Mouse (Mus musculus) midbrain, embryonic 16.5 days (tissue): ENCODE results near the gene Pank1. TPM values are rescaled to one million over a fixed set of nuclear protein-coding genes. Genes with fewer than 3 reads are reported as not detected.

Experiments
- ATAC-seq: fragments of 200-750 bp; cut with Nextera tagmentation; 2 replicates; pipeline ENCODE4 v1.8.0; 2017; ENCODE audit warnings: moderate TSS enrichment
- H3K27ac ChIP-seq: fragments of 300-500 bp; sonication (generic); 2 replicates; pipeline ENCODE4 v1.5.1; 2014; ENCODE audit warnings: mild to moderate bottlenecking, low read length, mixed read lengths
- H3K27me3 ChIP-seq: fragments of 300-500 bp; sonication (generic); 2 replicates; pipeline ENCODE4 v1.6.1; 2014; ENCODE audit warnings: low read depth, low read length, mixed read lengths; ENCODE audit not compliant: control insufficient read depth, insufficient read depth
- H3K36me3 ChIP-seq: fragments of 300-500 bp; sonication (generic); 2 replicates; pipeline ENCODE4 v1.6.1; 2014; ENCODE audit warnings: mild to moderate bottlenecking, low read length, moderate library complexity, mixed read lengths; ENCODE audit not compliant: control insufficient read depth, insufficient read depth
- H3K4me1 ChIP-seq: fragments of 300-500 bp; sonication (generic); 2 replicates; pipeline ENCODE4 v1.6.1; 2014; ENCODE audit warnings: mild to moderate bottlenecking, low read length, mixed read lengths; ENCODE audit not compliant: control insufficient read depth, insufficient read depth
- H3K4me2 ChIP-seq: fragments of 300-500 bp; sonication (generic); 2 replicates; pipeline ENCODE4 v1.6.1; 2014; ENCODE audit warnings: mild to moderate bottlenecking, low read length, mixed read lengths
- H3K4me3 ChIP-seq: fragments of 300-500 bp; sonication (generic); 2 replicates; pipeline ENCODE4 v1.5.1; 2014; ENCODE audit warnings: low read depth, mild to moderate bottlenecking, low read length, moderate library complexity, mixed read lengths
- H3K9ac ChIP-seq: fragments of 300-500 bp; sonication (generic); 2 replicates; pipeline ENCODE4 v1.6.1; 2014; ENCODE audit warnings: low read depth, low read length, mixed read lengths
- H3K9me3 ChIP-seq: fragments of 300-500 bp; sonication (generic); replicated peaks from 2 replicates; pipeline ENCODE4 v1.6.1; 2014; ENCODE audit warnings: mild to moderate bottlenecking, low read length, mixed read lengths; ENCODE audit not compliant: control insufficient read depth, poor library complexity, severe bottlenecking
- WGBS: fragments of 180-500 bp; shearing (Covaris S2); extraction: QIAGEN DNeasy Blood & Tissue Kit; methylation state at CpG from one replicate; pipeline ENCODE4 v1.1.7; 2014; 5-methylcytosine and 5-hydroxymethylcytosine counted together
- polyA plus RNA-seq: library from polyadenylated mRNA; unstranded; fragments of >200 nt; fragmentation: Nextera tagmentation; extraction: Ambion mirVana; gene quantifications from 2 replicates; pipeline ENCODE4 v1.2.1, GENCODE M21; 2015

Pank1 gene
- polyA plus RNA-seq, 1 experiment from 2014 or later, result 8.8 TPM

DNA sequence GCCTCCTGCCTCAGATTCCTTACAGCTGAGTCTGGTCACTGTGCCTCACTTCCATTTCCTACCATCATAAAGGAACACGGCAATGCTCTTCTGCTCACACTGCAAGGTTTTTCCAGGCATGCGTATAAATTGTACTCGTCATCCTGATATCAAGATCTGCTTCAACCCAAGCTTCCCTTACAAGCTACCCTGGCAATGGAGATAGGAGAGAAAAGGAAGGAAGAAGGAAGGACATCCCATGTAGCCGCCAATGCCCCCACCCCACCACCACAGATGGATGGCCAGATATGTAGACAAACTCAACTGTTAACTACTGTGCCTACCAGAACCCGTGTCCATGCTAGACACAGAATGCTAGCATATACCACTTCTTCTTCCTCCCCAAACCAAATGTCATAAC is 34.5 kb downstream of the Pank1 start:
- 96% methylated on average over 5 of the region's 5 CpGs for WGBS
- Histone ChIP-seq H3K36me3 (peaks cover 6% of the 10 kb centered on the region; the same call in 1 of the 2 replicates), H3K4me3 (no peak overlapping the region), H3K4me2 (no peak overlapping the region), H3K9ac (no peak overlapping the region), H3K27me3 (no peaks in the 10 kb centered on the region), H3K9me3 (no peaks in the 10 kb centered on the region), H3K4me1 (peaks cover 4% of the 10 kb centered on the region), H3K27ac (no peak overlapping the region)
- no peak for ATAC-seq

DNA sequence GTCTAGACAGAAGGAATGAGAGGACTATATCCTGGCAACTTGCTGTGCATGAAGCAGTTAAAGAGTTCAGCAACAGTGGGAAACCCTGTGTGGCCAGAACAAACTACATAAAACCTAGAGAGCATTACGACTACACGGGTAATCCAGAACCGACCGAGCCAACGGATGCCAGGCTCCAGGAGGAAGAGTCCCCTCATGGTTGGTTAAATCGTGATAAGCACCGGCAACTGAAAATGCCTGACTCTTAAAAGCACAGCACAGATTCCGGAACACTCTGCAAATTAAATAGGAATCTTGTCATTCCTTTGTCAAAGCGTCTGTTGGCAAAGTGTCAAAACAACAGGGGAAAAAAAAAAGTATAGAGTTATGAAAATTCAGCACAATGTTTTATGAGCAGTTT is 35.2 kb downstream of the Pank1 start:
- ATAC-seq, result no peak
- Histone ChIP-seq H3K27ac (no peak overlapping the region), H3K27me3 (no peaks in the 10 kb centered on the region), H3K9me3 (no peaks in the 10 kb centered on the region), H3K4me2 (no peak overlapping the region), H3K4me3 (no peak overlapping the region), H3K36me3 (peaks cover 6% of the 10 kb centered on the region; the same call in 1 of the 2 replicates), H3K9ac (no peak overlapping the region), H3K4me1 (peaks cover 4% of the 10 kb centered on the region)
- WGBS, result 81% methylated on average over 9 of the region's 9 CpGs

DNA sequence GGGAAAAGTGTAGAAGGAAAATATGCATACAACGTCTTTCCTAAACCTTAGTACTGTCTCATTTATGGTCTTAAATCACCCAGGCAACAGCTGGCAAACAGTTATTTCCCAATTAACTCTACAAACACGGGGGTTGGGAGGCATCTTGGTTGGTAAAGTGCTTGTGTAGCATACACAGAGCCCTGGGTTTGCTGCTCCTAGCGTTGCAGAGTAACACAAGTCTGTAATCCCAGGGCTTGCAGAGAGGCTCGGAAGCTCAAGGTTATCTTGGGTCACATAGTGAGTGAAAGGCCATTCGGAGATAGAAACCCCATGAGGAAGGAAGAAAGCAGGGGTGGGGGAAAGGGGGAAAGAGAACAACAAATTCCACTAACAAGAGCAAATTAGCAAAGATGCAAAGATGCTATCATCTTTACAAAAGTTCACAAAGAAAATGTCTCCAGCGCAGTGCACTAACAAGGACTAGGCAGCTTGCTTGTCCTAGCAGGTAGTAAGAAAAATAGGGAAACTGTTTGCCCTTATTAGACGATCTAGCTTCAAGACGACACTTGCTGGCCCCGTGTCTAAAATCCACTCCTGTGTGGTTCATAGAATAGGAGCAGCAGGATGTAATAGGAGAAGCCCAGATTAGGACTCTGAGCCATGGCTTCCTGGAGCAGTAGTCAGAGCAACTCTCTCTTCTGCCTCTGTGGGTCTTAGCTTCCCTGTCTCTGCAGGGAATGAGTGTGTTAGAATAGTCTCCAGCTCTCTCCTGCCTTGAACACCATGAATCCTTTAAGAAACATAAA is 37.3 kb downstream of the Pank1 start:
- Histone ChIP-seq H3K9ac (no peak overlapping the region), H3K4me1 (peaks cover 4% of the 10 kb centered on the region), H3K36me3 (peaks cover 6% of the 10 kb centered on the region; the same call in 1 of the 2 replicates), H3K27me3 (no peaks in the 10 kb centered on the region), H3K4me3 (no peak overlapping the region), H3K4me2 (no peak overlapping the region), H3K9me3 (no peaks in the 10 kb centered on the region), H3K27ac (no peak overlapping the region)
- no peak for ATAC-seq
- 57% methylated on average over 9 of the region's 9 CpGs for WGBS

DNA sequence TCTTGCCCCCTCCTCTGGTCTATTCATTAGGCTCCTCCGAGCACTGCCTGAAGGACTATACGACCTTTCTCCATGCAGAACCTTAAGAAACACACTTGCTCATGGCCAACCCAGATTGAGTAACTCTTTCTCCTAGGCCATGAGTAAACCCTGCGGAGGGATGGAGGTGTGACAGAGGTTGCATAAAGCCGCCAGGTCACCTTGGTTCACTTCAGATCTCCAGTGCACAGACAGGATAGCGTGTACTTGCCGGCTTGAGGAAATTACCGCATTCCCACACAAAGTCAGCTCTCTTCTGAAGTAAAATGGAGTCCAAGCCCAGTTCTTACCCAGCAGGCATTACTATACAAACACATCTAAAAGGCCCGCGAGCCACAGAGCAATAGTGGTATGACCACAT is 40.6 kb downstream of the Pank1 start:
- 94% methylated on average over 9 of the region's 9 CpGs for WGBS
- Histone ChIP-seq H3K27ac (no peak overlapping the region), H3K36me3 (peaks cover 6% of the 10 kb centered on the region; the same call in 1 of the 2 replicates), H3K4me3 (no peak overlapping the region), H3K9ac (no peak overlapping the region), H3K4me2 (no peak overlapping the region), H3K27me3 (no peaks in the 10 kb centered on the region), H3K9me3 (no peaks in the 10 kb centered on the region), H3K4me1 (peaks cover 4% of the 10 kb centered on the region)
- no peak for ATAC-seq

DNA sequence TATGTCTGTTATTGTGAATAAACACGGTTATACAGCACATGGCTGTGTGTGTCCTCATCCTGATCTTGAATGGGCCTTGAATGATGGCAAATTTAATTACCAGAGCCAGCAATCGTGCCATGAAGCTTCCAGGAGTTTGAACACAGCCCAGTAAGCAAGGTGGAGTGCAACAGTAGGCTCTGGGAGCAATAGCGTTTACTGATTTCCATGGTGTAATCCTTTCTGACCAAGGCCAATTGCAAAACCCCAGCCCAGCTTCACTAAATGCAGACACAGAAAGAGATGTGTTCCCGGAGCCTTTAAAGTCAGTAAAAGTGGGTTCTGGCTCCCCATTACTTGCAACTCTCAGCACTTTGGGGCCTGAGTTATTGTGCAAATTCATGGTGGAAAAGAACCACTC is 47.6 kb downstream of the Pank1 start:
- Histone ChIP-seq H3K4me3 (no peak overlapping the region), H3K4me2 (no peak overlapping the region), H3K9me3 (no peaks in the 10 kb centered on the region), H3K27me3 (no peaks in the 10 kb centered on the region), H3K9ac (no peak overlapping the region), H3K4me1 (no peaks in the 10 kb centered on the region), H3K36me3 (peaks cover 3% of the 10 kb centered on the region; the same call in 1 of the 2 replicates), H3K27ac (no peak overlapping the region)
- no peak for ATAC-seq
- 88% methylated on average over 4 of the region's 4 CpGs for WGBS

DNA sequence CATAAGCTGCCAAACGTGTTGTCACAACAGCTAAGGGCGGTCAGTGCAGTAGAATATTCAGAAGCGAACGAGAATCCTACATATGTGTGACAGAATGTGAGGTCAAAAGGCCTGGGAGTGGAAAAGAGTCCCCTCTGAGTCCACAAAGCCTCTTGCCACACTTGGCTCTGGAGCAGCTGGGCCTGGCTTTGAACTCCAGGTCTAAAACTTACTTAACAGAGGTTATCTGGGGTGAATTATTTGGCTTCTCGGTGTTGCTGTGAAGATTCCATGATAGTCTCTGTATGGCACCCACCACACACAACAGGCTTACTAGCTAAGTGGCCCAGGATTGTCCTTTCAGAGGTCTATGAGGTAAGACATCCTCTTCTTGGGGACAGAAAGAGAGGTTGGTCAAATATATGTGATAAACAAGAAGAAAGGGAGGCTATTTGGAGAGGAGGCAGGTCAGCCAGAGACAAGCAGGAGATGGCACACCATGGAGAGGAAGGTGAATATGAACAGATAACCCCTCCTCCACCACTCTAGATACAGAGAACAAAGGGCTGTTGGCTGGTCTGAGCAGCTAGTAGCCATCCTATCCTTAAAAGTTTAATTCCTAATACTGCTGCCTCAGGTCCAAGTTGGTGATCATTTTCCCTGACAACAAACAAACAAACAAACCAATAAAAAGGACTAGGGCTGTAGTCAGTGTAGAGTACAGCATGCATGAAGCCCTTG is 51.2 kb downstream of the Pank1 start:
- no peak for ATAC-seq
- Histone ChIP-seq H3K4me2 (no peak overlapping the region), H3K27ac (no peak overlapping the region), H3K9me3 (no peaks in the 10 kb centered on the region), H3K27me3 (no peaks in the 10 kb centered on the region), H3K9ac (no peak overlapping the region), H3K4me1 (no peaks in the 10 kb centered on the region), H3K4me3 (no peak overlapping the region), H3K36me3 (peaks cover 6% of the 10 kb centered on the region)
- WGBS, result 97% methylated on average over 5 of the region's 5 CpGs

DNA sequence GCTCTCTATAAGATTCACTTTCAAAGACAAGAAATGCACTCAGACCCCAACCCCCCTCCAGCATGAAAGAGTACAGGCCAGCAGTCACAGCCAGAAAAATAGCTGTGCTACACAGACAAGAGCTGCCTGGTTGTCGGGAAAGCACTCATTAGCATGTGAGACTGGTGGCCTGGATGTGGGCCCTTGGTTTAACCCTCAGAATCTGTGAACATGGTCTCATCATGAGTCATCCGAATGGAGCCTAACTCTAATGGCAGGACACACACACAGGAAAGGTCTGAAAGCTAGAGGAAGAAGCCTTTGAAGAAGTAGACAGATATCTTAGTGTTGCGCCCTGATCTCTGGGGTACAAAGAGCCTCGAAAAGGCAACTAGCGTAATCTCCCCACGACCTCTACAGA is 51.8 kb downstream of the Pank1 start:
- Histone ChIP-seq H3K27ac (no peak overlapping the region), H3K9me3 (no peaks in the 10 kb centered on the region), H3K36me3 (peaks cover 6% of the 10 kb centered on the region), H3K27me3 (no peaks in the 10 kb centered on the region), H3K4me3 (no peak overlapping the region), H3K4me1 (no peaks in the 10 kb centered on the region), H3K9ac (no peak overlapping the region), H3K4me2 (no peak overlapping the region)
- ATAC-seq, result no peak
- 87% methylated on average over 6 of the region's 6 CpGs for WGBS

DNA sequence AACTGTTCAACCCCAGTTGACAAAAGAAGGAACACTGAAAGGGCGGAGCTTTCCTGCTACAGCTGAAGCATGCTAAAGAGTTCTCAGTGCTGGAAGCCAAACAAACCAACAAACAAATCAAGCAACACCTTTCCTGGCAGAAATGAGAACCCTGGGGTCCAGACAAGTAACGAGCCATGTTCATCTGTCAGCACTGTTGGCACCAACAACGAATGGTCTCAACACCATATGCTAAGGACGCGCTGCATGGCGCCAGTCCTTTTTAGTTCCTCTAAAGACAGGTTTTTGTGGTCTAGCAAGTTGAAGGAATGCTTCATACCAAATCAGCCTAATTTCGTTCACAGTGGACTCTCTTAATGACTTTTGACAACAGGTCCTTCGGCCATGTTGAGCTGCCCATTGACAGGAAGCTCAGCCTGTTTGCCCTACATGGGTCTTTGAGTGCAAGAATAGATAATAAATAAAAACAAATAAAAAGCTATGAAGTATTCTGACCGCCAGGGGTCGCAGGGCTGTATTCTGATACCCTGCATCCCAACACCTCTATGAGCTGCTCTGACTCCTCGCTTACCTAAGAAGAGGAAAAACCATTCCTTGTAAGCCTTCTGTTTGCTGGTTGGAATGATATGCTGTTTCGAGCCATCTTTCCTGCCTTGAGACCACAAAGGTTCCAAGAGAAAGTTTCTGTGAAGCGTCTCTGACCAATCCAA is 53.2 kb downstream of the Pank1 start:
- Histone ChIP-seq H3K4me3 (no peak overlapping the region), H3K27ac (no peak overlapping the region), H3K4me1 (no peaks in the 10 kb centered on the region), H3K4me2 (no peak overlapping the region), H3K9me3 (no peaks in the 10 kb centered on the region), H3K9ac (no peak overlapping the region), H3K36me3 (peaks cover 6% of the 10 kb centered on the region), H3K27me3 (no peaks in the 10 kb centered on the region)
- ATAC-seq, result no peak
- WGBS, result 76% methylated on average over 13 of the region's 13 CpGs
